Mouse (Mus musculus) left cerebral cortex, postnatal 10 days (tissue): ENCODE data around the gene Ros1. TPM values are rescaled to one million over a fixed set of nuclear protein-coding genes. Genes with fewer than 3 reads are reported as not detected.

ENCODE experiments used
- DNase-seq, 2 experiments: peaks; one replicate each; pipeline ENCODE4 v3.0.0; 2021 to 2022; ENCODE audit warnings: low spot score in 2 of 2, mixed read lengths in 1 of 2; ENCODE audit errors: extremely low spot score in 1 of 2
- intact Hi-C: fragments of 180-260 bp; cut with DNase I; formaldehyde crosslinking; loops from one replicate; pipeline ENCODE4 v1.15.1; 2025
- total RNA-seq, 2 experiments: library from RNA; stranded (reverse); gene quantifications; 2 replicates each; pipeline ENCODE4 v1.2.3; 2021

The Ros1 gene
- total RNA-seq, 2 experiments from 2014 or later, result not detected

GRCm38 (mm10) chr10:52170489-52170888 lies 24.6 kb downstream of the Ros1 start:
- no peak for DNase-seq
- intact Hi-C loops, result no loop called here

- intact Hi-C loops, result no loop called here
- DNase-seq, result peak in 1 of 2 experiments; percentile 17
Observed at GRCm38 (mm10) chr10:52169841-52170240, 25.2 kb downstream of the Ros1 start.

GRCm38 (mm10) chr10:52165376-52165775 lies 29.7 kb downstream of the Ros1 start:
- intact Hi-C loops, result no loop called here
- DNase-seq, result no peak

- no peak for DNase-seq
- intact Hi-C loops, result no loop called here
Observed at GRCm38 (mm10) chr10:52160604-52161003, 34.4 kb downstream of the Ros1 start.

- DNase-seq, result no peak
- intact Hi-C loops, result no loop called here
Observed at GRCm38 (mm10) chr10:52159704-52160103, 35.3 kb downstream of the Ros1 start.

GRCm38 (mm10) chr10:52133354-52134074 lies 61.5 kb downstream of the Ros1 start:
- intact Hi-C loops, result no loop called here
- DNase-seq, result no peak

- intact Hi-C loops, result no loop called here
- DNase-seq, result no peak
Observed at GRCm38 (mm10) chr10:52130762-52131161, 64.3 kb downstream of the Ros1 start.

- intact Hi-C loops, result no loop called here
Observed at GRCm38 (mm10) chr10:52128874-52129412, 66.1 kb downstream of the Ros1 start.

GRCm38 (mm10) chr10:52106164-52106757 lies 88.8 kb downstream of the Ros1 start:
- peak in 1 of 2 experiments; percentile 33 for DNase-seq
- intact Hi-C loops, result no loop called here

More at GRCm38 (mm10) chr10:52128874-52129412, 66.1 kb downstream of the Ros1 start:
- DNase-seq, result no peak

- intact Hi-C loops, result loop anchor here (5.0 kb wide), 1 partner anchor 286 kb away; the partner anchor contains the start of gene Nepn
- no peak for DNase-seq
Observed at GRCm38 (mm10) chr10:52101273-52101672, 93.8 kb downstream of the Ros1 start.

GRCm38 (mm10) chr10:52092181-52092580 lies 102.9 kb downstream of the Ros1 start:
- DNase-seq, result no peak
- intact Hi-C loops, result no loop called here

GRCm38 (mm10) chr10:52086681-52087080 lies 108.4 kb downstream of the Ros1 start:
- intact Hi-C loops, result no loop called here

GRCm38 (mm10) chr10:52072482-52072881 lies 122.6 kb downstream of the Ros1 start:
- intact Hi-C loops, result loop anchor here (2.0 kb wide), 1 partner anchor 280 kb away; no protein-coding TSS in a partner anchor
- DNase-seq, result peak in 1 of 2 experiments; percentile 54

More at GRCm38 (mm10) chr10:52086681-52087080, 108.4 kb downstream of the Ros1 start:
- no peak for DNase-seq

- DNase-seq, result no peak
- intact Hi-C loops, result no loop called here
Observed at GRCm38 (mm10) chr10:52048287-52048686, 146.8 kb downstream of the Ros1 start.

- DNase-seq, result no peak
- intact Hi-C loops, result no loop called here
Observed at GRCm38 (mm10) chr10:52043086-52043485, 152.0 kb downstream of the Ros1 start.

- intact Hi-C loops, result no loop called here
- DNase-seq, result no peak
Observed at GRCm38 (mm10) chr10:52039392-52039791, 155.7 kb downstream of the Ros1 start.

GRCm38 (mm10) chr10:52033729-52034128 lies 161.3 kb downstream of the Ros1 start:
- intact Hi-C loops, result no loop called here
- DNase-seq, result no peak

- no peak for DNase-seq
- intact Hi-C loops, result loop anchor here (5.0 kb wide), 1 partner anchor 1127 kb away; no protein-coding TSS in a partner anchor
Observed at GRCm38 (mm10) chr10:52029421-52030080, 165.5 kb downstream of the Ros1 start.
